Mouse (Mus musculus): ENCODE results near the gene Luzp2.
"Not testable (repeated sequence)": the region's sequence is repeated elsewhere in the genome, so short reads cannot be mapped to it uniquely, and the experiment has no call there.

Gene Luzp2

DNA sequence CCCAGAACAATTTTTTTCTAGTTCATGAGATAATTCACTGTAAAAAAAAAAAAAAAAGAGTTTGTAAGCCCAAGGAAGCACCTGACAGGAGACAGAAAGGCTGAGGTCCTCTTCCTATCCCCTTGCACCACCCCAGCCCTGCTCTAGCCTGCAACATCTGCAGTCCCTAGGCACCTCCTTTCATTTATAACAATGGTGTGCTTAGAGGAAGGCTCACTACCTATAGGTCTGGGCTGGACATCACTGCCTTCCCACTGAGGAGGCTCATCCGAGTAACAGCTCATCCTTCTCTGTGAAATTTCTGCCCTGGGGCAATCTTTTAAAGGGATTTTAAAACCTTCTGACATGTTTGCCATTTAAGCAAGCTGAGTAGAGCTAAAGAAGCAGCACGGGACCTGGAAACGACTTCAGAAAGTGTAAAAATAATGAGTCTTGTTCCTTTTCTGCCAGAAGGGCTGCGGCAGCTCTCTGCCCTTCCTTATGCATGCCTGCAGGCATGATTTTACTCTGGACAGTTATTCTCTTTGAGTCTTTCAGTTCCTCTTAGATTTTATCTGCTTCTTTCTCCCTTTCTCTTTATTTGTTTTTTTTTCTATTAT is 174.0 kb downstream of the Luzp2 start:
- DNase-seq, result no peak

DNA sequence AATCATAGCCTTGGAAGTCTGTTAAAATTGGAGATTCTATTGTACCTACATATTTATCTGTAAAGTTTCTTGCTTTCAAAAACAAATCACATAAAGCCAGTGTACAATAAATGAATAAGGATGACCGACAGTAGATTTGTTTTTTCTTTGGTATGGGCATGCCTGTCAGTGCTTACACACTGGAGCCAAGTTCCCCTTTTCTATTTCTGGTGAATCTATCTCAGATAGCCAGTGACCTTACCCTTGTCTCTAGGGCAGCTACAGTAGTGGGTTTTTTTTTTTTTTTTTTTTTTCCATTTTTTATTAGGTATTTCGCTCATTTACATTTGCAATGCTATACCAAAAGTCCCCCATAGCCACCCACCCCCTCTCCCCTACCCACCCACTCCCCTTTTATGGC is 298.6 kb downstream of the Luzp2 start:
- not testable (repeated sequence) for DNase-seq

DNA sequence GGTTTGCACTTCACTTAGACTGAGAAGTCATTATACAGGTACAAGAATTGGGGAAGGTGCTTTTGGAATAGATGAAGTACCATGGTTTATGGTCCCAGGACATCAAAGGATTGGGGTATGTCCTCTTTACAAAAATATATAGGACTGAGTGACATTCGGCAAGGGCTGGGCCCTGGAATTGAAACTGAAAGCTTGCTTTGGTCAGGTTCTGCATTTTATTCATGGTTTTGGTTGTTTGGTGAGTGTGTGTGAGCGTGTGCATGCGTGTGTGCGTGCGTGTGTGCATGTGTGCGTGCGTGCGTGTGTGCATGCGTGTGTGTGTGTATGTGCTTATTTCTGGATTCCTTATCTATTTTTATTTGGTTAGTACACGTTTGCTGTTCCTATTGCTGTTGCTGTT is 353.6 kb downstream of the Luzp2 start:
- no peak for DNase-seq

DNA sequence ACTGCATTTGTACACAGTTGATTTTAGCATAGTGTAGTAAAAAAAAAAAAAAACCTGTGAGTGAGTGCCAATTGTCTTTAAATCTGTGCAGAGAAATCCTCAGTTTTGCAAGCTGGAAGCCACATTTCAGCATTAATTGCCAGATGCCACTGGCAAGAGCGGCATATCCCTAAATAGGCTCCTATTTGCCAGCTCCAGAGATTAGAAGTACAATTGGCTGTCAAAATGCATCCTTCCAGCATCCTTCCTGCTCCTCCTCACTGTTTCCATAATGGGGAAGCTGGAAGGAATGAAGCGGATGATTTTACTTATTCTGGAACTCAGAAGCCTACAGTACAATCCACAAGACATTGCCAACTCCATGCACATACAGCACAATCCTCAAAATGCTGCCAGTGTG is 354.2 kb downstream of the Luzp2 start:
- DNase-seq, result no peak

DNA sequence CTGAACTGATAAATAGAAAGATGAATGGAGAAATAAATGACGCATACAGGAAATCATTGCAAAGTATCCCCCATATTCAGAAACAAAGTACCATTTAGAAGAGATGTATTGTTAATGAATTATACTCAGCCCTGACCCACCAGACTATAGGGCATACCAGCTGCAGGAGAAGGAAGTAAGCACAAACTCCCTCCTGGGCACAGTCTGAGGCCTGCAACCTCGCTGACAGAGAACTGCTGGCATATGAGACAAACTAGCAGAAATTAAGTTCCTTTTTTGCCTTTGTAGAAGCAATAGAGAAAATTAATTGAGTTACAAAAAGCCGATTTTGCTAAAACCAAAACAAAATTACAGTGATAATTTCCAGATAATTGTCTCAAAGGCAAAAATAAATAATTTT is 355.4 kb downstream of the Luzp2 start:
- DNase-seq, result no peak

DNA sequence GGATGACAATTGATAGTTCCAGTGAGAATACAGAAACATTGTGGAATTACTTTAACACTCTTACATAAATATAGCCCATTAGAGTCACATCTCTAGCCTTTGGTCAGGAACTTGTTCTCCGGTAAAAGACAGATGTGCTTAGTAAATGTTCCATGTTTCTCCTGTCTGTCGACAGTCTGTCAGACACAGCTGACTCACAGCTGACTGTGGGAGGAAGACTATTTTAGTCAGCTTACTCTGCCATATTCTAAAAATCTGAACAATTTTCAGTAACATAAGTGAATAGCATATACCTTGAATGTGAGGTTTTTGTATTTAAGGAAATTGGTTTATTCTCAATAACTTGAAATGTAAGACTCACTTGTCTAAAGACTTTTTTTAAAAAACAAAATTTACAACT is 363.5 kb downstream of the Luzp2 start:
- no peak for DNase-seq

DNA sequence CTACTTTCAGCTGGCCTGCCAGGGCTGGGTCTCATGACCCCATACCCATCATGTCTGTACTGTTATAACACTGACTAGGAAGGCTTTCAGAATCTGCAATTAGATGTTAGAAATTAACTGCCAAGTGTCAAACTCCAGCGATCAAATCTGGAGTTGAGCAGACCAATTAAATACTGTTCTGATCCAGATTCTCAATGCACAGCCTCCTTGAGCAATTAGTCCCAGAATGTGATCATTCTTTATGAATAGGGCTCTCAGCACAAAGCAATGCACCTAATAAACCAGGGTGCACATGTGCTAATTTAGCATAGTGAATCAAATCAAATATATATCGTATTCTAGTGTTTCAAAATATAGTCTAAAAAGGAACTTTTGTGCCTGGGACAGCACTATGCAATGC is 387.7 kb downstream of the Luzp2 start:
- DNase-seq, result no peak

DNA sequence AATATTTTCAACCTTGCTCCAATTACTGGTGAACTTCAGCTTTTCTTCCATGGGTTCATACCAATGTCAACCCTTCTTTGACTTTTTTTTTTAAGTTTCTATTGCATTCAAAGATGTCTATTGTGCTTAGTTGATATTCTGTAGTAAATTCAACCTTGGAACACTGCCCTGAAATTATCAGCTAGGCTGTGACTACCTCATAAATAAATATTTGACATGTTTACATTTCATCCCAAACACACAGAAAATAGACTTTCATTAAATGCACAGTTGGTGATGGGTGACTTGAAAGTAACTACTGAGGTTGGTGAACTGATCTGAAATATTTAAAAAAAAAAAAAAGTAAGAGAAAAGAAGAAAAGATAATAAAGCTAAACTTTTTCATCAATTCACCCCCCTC is 394.1 kb downstream of the Luzp2 start:
- no peak for DNase-seq
